ENCODE assay signal across 1 mouse cellular context in the genomic region with DNA sequence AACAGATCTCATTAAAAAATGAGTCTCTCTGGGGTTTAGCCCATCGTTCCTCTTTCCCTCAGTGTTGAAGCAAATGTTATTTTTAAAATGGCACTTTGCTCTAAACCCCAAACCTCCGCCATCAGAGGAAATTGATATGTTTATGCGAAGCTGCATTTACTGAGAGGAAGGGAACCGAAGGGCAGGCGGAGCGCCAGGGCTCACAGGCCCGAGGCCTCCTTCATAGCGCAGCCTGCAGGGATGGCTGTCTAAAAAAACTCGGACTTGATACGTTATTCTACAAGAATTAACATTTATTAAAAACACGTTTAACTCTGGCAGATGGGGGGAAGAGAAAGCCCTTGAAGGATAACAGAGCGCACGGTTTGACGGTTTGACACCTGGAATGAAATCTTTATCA.
TF ChIP-seq lines count a peak whose summit lies in the region.

No protein-coding gene starts in this region.

TF ChIP-seq in ES-E14, 5 proteins besides CTCF, POLR2A, EP300 and RAD21:
- TF ChIP-seq ZNF384 (IDR thresholded peaks at IDR 0.05; ENCODE audit: low read depth, low read length) (peak; percentile 83), MAFK (IDR thresholded peaks at IDR 0.05; ENCODE audit: insufficient read depth, low read depth, low read length) (no peak)
